24 mouse cellular contexts compared by ENCODE assay signal in the genomic region with DNA sequence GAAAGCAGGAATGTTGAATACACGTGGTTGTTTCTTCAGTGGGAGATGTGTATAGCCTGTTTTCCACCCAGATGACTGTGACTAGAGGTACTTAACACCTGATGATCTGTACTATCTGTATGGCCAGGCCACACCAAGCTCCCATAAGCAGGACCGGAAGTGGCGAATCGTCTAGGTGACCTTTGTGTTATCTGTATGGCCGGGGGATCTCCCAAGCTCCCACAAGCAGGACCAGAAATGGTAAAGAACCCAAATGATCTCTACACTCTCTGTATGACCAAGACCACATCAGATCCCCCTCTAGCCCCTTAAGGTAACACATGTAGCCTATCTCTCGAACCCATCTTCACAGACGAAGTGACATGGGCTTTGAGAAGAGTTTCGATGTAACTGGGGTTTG. TPM values are rescaled to one million over a fixed set of nuclear protein-coding genes. Genes with fewer than 3 reads are reported as not detected.
"Had no signal": no experiment of that assay in that cellular context is flagged by ENCODE, and none has a peak within 500 bp of the region (broad histone marks: within the 10 kb centered on the region; RNA-seq: fewer than 3 reads in every experiment).

No protein-coding gene starts in this region.

- H3K36me3 ChIP-seq: neural tube, embryonic 12.5 days; neural tube, embryonic 13.5 days; neural tube, embryonic 15.5 days; stomach, embryonic 15.5 days had no signal

- H3K4me3 ChIP-seq: neural tube, embryonic 12.5 days; neural tube, embryonic 13.5 days; neural tube, embryonic 15.5 days; stomach, embryonic 15.5 days had no signal

- H3K27ac ChIP-seq: neural tube, embryonic 12.5 days; neural tube, embryonic 13.5 days; neural tube, embryonic 15.5 days; stomach, embryonic 15.5 days; stomach, postnatal 0 days had no signal

- DNase-seq: retina, postnatal 1 day; right cerebral cortex, adult 18-20 months; right cerebral cortex, postnatal 14 days; right cerebral cortex, postnatal 25 days; right cerebral cortex, postnatal 4 days; spleen, adult 18-20 months; thymus, adult 2 months; thymus, postnatal 14 days; thymus, postnatal 25 days; thymus, postnatal 36 days; thymus, postnatal 4 days had no signal

RNA-seq across cellular contexts. Expression of gene Ccl3, which starts 5.5 kb away (rescaled TPM):
- polyA plus RNA-seq: stomach, embryonic 14.5 days; testis, adult 2 months had no signal

RNA-seq across cellular contexts. Expression of gene Ccl4, which starts 7.8 kb away (rescaled TPM):
- polyA plus RNA-seq: testis, adult 2 months had no signal

RNA-seq across cellular contexts. Expression of gene Rpl9-ps1, which starts 9.2 kb away (rescaled TPM):
- polyA plus RNA-seq: neural tube, embryonic 12.5 days; neural tube, embryonic 13.5 days; neural tube, embryonic 14.5 days; neural tube, embryonic 15.5 days; small intestine, adult 2 months; spleen, adult 2 months; stomach, embryonic 14.5 days; stomach, embryonic 15.5 days; stomach, embryonic 16.5 days; stomach, postnatal 0 days; testis, adult 2 months; thymus, adult 2 months; thymus, postnatal 0 days; urinary bladder, adult 2 months had no signal

RNA-seq across cellular contexts. Expression of gene Wfdc17, which starts 49.2 kb away (rescaled TPM):
- polyA plus RNA-seq: neural tube, embryonic 13.5 days; neural tube, embryonic 14.5 days had no signal

RNA-seq across cellular contexts. Expression of gene Wfdc18, which starts 54.2 kb away (rescaled TPM):
- polyA plus RNA-seq: neural tube, embryonic 12.5 days; neural tube, embryonic 13.5 days; neural tube, embryonic 14.5 days; neural tube, embryonic 15.5 days; small intestine, adult 2 months; spleen, adult 2 months; stomach, embryonic 16.5 days; testis, adult 2 months had no signal
